Mouse (Mus musculus) left cerebral cortex, postnatal 14 days (tissue): ENCODE measurements around the gene Padi1. TPM values are rescaled to one million over a fixed set of nuclear protein-coding genes. Genes with fewer than 3 reads are reported as not detected.

ENCODE experiments used
- total RNA-seq, 2 experiments: library from RNA; stranded (reverse); gene quantifications; 2 replicates each; pipeline ENCODE4 v1.2.3; 2021

Padi1 gene
- total RNA-seq, 2 experiments from 2014 or later = not detected

Other genes with a start within 250 kb of the Padi1 start
- 10 to 100 TPM; 44.3 to 53.6 TPM for gene Arhgef10l, start 179.8 kb downstream of the Padi1 start, total RNA-seq
- gene Rcc2, start 145.2 kb downstream of the Padi1 start, total RNA-seq = 10 to 100 TPM; 67.2 to 69.5 TPM
- under 1 TPM; 0.55 to 0.77 TPM for gene Padi6, start 103.1 kb downstream of the Padi1 start, total RNA-seq
- not detected for gene Padi4, start 71.5 kb downstream of the Padi1 start, total RNA-seq
- under 1 TPM in 1 of 2 experiments, not detected in 1; 0.11 TPM for gene Padi3, start 35.1 kb downstream of the Padi1 start, total RNA-seq
- 1 to 10 TPM; 5.7 to 8.1 TPM for gene Padi2, start 60.6 kb upstream of the Padi1 start, total RNA-seq
- gene Sdhb, start 115.4 kb upstream of the Padi1 start, total RNA-seq = 100 to 1,000 TPM; 196 to 202 TPM
- gene Atp13a2, start 141.1 kb upstream of the Padi1 start, total RNA-seq = 100 to 1,000 TPM; 218 TPM
- 10 to 100 TPM in 1 of 2 experiments, 1 to 10 TPM in 1; 9.5 to 10.5 TPM for gene Mfap2, start 164.6 kb upstream of the Padi1 start, total RNA-seq
- 10 to 100 TPM; 51.0 to 52.7 TPM for gene Crocc, start 214.8 kb upstream of the Padi1 start, total RNA-seq
- gene Necap2, start 232.6 kb upstream of the Padi1 start, total RNA-seq = 10 to 100 TPM; 45.4 to 50.2 TPM
- under 1 TPM; 0.20 to 0.38 TPM for gene Spata21, start 242.6 kb upstream of the Padi1 start, total RNA-seq